In the genomic region with DNA sequence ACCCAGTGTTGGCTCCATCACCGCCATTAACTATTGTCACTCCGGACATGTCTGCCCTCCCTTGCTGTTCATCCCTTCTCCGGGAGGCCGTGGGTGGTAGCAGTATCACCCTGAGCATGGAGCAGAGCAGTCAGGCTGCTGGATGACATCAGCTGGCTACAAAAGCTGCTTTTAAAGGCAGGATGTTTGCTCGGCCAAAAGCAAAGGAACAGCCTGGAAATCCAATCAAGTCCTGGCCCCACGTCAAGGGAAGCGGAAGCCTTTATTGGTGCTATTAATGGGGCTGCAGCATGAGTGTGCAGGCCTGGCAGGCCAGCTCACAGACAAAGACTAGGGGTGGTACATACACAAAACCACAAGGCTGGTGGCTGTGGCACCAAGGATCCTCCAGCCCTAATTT, we compare ENCODE assay signal across 9 mouse cellular contexts. TPM values are rescaled to one million over a fixed set of nuclear protein-coding genes. Genes with fewer than 3 reads are reported as not detected.
DNase-seq lines count a peak whose midpoint lies in the region; ATAC-seq and TF ChIP-seq lines count a peak whose summit lies in the region.
"Had no signal": no experiment of that assay in that cellular context is flagged by ENCODE, and none has a peak within 500 bp of the region (broad histone marks: within the 10 kb centered on the region; RNA-seq: fewer than 3 reads in every experiment).

No protein-coding gene starts in this region.

- no peaks in the 10 kb centered on the region for H3K36me3 ChIP-seq in intestine, embryonic 16.5 days (ENCODE audit: control insufficient read depth, insufficient read depth, low read length)
- no peaks in the 10 kb centered on the region for H3K36me3 ChIP-seq in intestine, postnatal 0 days (ENCODE audit: control insufficient read depth, insufficient read depth)

- no peaks in the 10 kb centered on the region; the same call in 1 of the 2 replicates for H3K4me1 ChIP-seq in intestine, embryonic 16.5 days (ENCODE audit: control insufficient read depth, insufficient read depth, low read length)
- H3K4me1 ChIP-seq in intestine, postnatal 0 days (replicated peaks; ENCODE audit: control insufficient read depth, insufficient read depth, low read length), result no peaks in the 10 kb centered on the region
- peaks cover 48% of the 10 kb centered on the region for H3K4me1 ChIP-seq in bone marrow macrophage, adult 2 months (ENCODE audit: control insufficient read depth, insufficient read depth, low read length)

- no peak for TF ChIP-seq POLR2A in bone marrow macrophage, adult 2 months (IDR thresholded peaks at IDR 0.05; ENCODE audit: borderline replicate concordance, low read depth, low read length)

- intact Hi-C loops in gastrocnemius, postnatal 14 days (cut with DNase I; ENCODE audit: low total_unique reads), result no loop called here

- no peak for TF ChIP-seq CTCF in intestine, postnatal 0 days (IDR thresholded peaks at IDR 0.05; ENCODE audit: low read depth)
- TF ChIP-seq CTCF in bone marrow macrophage, adult 2 months (IDR thresholded peaks at IDR 0.05; ENCODE audit: low read depth, low read length), result no peak

- WGBS in intestine, embryonic 16.5 days, result 59% methylated on average over 7 of the region's 7 CpGs
- WGBS in intestine, postnatal 0 days, result 55% methylated on average over 7 of the region's 7 CpGs

- no peak overlapping the region for H3K9ac ChIP-seq in intestine, embryonic 16.5 days (ENCODE audit: low read depth, low read length)
- no peak overlapping the region for H3K9ac ChIP-seq in intestine, postnatal 0 days (ENCODE audit: low read depth, low read length)

- H3K27me3 ChIP-seq in intestine, embryonic 16.5 days (replicated peaks; ENCODE audit: control insufficient read depth, insufficient read depth, low read length), result no peaks in the 10 kb centered on the region
- H3K27me3 ChIP-seq in intestine, postnatal 0 days (replicated peaks; ENCODE audit: control insufficient read depth, insufficient read depth, low read length), result no peaks in the 10 kb centered on the region
- H3K27me3 ChIP-seq: Patski had no signal

- DNase-seq in gastrocnemius, postnatal 14 days, result peak; percentile 73
- peak; percentile 59 to 75 for DNase-seq in layer of hippocampus, adult 8-10 months (ENCODE audit: low spot score in 2 of 2)
- no peak for DNase-seq in cerebellum, adult 11 months
- no peak for DNase-seq in embryo, embryonic 9.5 days (ENCODE audit: extremely low spot score)

- H3K27ac ChIP-seq in intestine, embryonic 16.5 days (ENCODE audit: low read length), result no peak overlapping the region
- H3K27ac ChIP-seq in intestine, postnatal 0 days (ENCODE audit: low read depth, low read length), result no peak overlapping the region
- peak overlapping the region; percentile 77 for H3K27ac ChIP-seq in bone marrow macrophage, adult 2 months (ENCODE audit: insufficient read depth, low read depth, low read length)

- ATAC-seq in intestine, embryonic 16.5 days, result peak; percentile 50
- no peak for ATAC-seq in intestine, postnatal 0 days
- no peak for ATAC-seq in erythroid progenitor cell, adult 5-6 weeks (replicated peaks; ENCODE audit: low FRiP score, poor library complexity, severe bottlenecking)
- ATAC-seq: Patski had no signal

- H3K4me3 ChIP-seq in intestine, embryonic 16.5 days (ENCODE audit: low read length), result no peak overlapping the region
- no peak overlapping the region for H3K4me3 ChIP-seq in intestine, postnatal 0 days (ENCODE audit: low read depth, low read length)
- no peak overlapping the region for H3K4me3 ChIP-seq in bone marrow macrophage, adult 2 months (ENCODE audit: insufficient read depth, low read length)

- H3K4me2 ChIP-seq in intestine, embryonic 16.5 days (ENCODE audit: low read depth, low read length), result no peak overlapping the region
- no peak overlapping the region for H3K4me2 ChIP-seq in intestine, postnatal 0 days (replicated peaks; ENCODE audit: low read depth)

- H3K9me3 ChIP-seq in intestine, embryonic 16.5 days (ENCODE audit: control insufficient read depth, low read length), result no peaks in the 10 kb centered on the region
- H3K9me3 ChIP-seq in intestine, postnatal 0 days (ENCODE audit: control insufficient read depth), result no peaks in the 10 kb centered on the region

RNA-seq across cellular contexts. Expression of a gene that starts 36.3 kb away (rescaled TPM):
- polyA plus RNA-seq in intestine, embryonic 16.5 days (2015; fragmentation: Nextera tagmentation; extraction: Ambion mirVana), result not detected in 2 replicates
- polyA plus RNA-seq in intestine, postnatal 0 days (2015; fragmentation: Nextera tagmentation; extraction: Ambion mirVana), result not detected in 2 replicates
- polyA plus RNA-seq in bone marrow macrophage, adult 2 months (2012; ENCODE audit: insufficient read depth, insufficient read length, missing spikeins), result not detected in 2 replicates
- not detected for total RNA-seq in gastrocnemius, postnatal 14 days (2021)
- total RNA-seq in layer of hippocampus, adult 8-10 months (2022), result not detected
- not detected in 2 replicates for total RNA-seq in erythroid progenitor cell, adult 5-6 weeks (2015; ENCODE audit: low replicate concordance)
- 3.1 TPM in 1 of 2 replicates, not detected in the other for total RNA-seq in erythroid progenitor cell, adult 5-6 weeks (2017; ENCODE audit: low replicate concordance)
- polyA plus RNA-seq: Patski had no signal

RNA-seq across cellular contexts. Expression of a gene that starts 55.5 kb away (rescaled TPM):
- polyA plus RNA-seq in intestine, embryonic 16.5 days (2015; fragmentation: Nextera tagmentation; extraction: Ambion mirVana), result 1,041 and 1,116 TPM in 2 replicates
- 756 and 774 TPM in 2 replicates for polyA plus RNA-seq in intestine, postnatal 0 days (2015; fragmentation: Nextera tagmentation; extraction: Ambion mirVana)
- polyA plus RNA-seq in bone marrow macrophage, adult 2 months (2012; ENCODE audit: insufficient read depth, insufficient read length, missing spikeins), result 938 and 1,004 TPM in 2 replicates
- 100 to 1,000 TPM; 175 to 251 TPM for total RNA-seq in gastrocnemius, postnatal 14 days (2021)
- 1,000 to 10,000 TPM; 1,941 to 2,151 (median 2,040) TPM for total RNA-seq in layer of hippocampus, adult 8-10 months (2022)
- 389 and 401 TPM in 2 replicates for total RNA-seq in erythroid progenitor cell, adult 5-6 weeks (2015; ENCODE audit: low replicate concordance)
- total RNA-seq in erythroid progenitor cell, adult 5-6 weeks (2017; ENCODE audit: low replicate concordance), result 511 and 672 TPM in 2 replicates

Comparison
In these comparisons a context has a peak if more than half of its experiments do, and no peak if none do; other contexts are left out.
1. DNase-seq: peak in gastrocnemius, postnatal 14 days (single experiment) and layer of hippocampus, adult 8-10 months (2 of 2); none in cerebellum, adult 11 months (single experiment) and embryo, embryonic 9.5 days (single experiment).